Mouse (Mus musculus) MEL (cell line): ENCODE data around the gene Zfp420. TPM values are rescaled to one million over a fixed set of nuclear protein-coding genes. Genes with fewer than 3 reads are reported as not detected.
A peak's percentile ranks its signal among the peaks of the same experiment; 100 is the strongest.

Experiments
- DNase-seq: peaks from one replicate; pipeline ENCODE4 v3.0.0; 2011; ENCODE audit warnings: low read depth, low spot score
- H3K27ac ChIP-seq: 2 replicates; pipeline ENCODE4 v1.5.1; 2012; ENCODE audit warnings: low read depth, mild to moderate bottlenecking, control low read depth, low read length, moderate library complexity; ENCODE audit not compliant: control insufficient read depth
- H3K27me3 ChIP-seq, 2 experiments: fragments of 150-350 bp in 1 of 2; sonication (generic) in 1 of 2; 2 replicates each; pipeline ENCODE4 v1.6.1; 2012; ENCODE audit warnings: low read length in 2 of 2, mild to moderate bottlenecking in 2 of 2, improper control_type of control experiment in 1 of 2, moderate library complexity in 1 of 2; ENCODE audit not compliant: insufficient read depth in 2 of 2, control insufficient read depth in 1 of 2
- H3K36me3 ChIP-seq, 2 experiments: 2 replicates each; pipeline ENCODE4 v1.6.1; 2012 to 2014; ENCODE audit warnings: low read length in 2 of 2, improper control_type of control experiment in 1 of 2, inconsistent platforms in 1 of 2, mild to moderate bottlenecking in 1 of 2; ENCODE audit not compliant: insufficient read depth in 2 of 2, control insufficient read depth in 1 of 2
- H3K4me1 ChIP-seq, 2 experiments: fragments of 150-350 bp in 1 of 2; sonication (generic) in 1 of 2; 2 replicates each; pipeline ENCODE4 v1.6.1; 2012; ENCODE audit warnings: low read length in 2 of 2, improper control_type of control experiment in 1 of 2, mild to moderate bottlenecking in 1 of 2; ENCODE audit not compliant: insufficient read depth in 2 of 2, control insufficient read depth in 1 of 2
- H3K4me3 ChIP-seq, 2 experiments: fragments of 150-350 bp in 1 of 2; sonication (generic) in 1 of 2; 2 replicates each; pipeline ENCODE4 v1.5.1; 2012; ENCODE audit warnings: low read depth in 2 of 2, low read length in 2 of 2, mild to moderate bottlenecking in 2 of 2, moderate library complexity in 2 of 2, control low read depth in 1 of 2, improper control_type of control experiment in 1 of 2; ENCODE audit not compliant: control insufficient read depth in 1 of 2, insufficient read depth in 1 of 2
- H3K79me2 ChIP-seq: 2 replicates; pipeline ENCODE4 v1.6.1; 2012; ENCODE audit warnings: mild to moderate bottlenecking, low read length, moderate library complexity; ENCODE audit not compliant: control insufficient read depth, poor library complexity, insufficient read depth
- H3K9ac ChIP-seq: 2 replicates; pipeline ENCODE4 v1.6.1; 2012; ENCODE audit warnings: low read depth, mild to moderate bottlenecking, control low read depth, low read length, moderate library complexity; ENCODE audit not compliant: control insufficient read depth, poor library complexity, severe bottlenecking
- H3K9me3 ChIP-seq: fragments of 150-350 bp; sonication (generic); replicated peaks from 2 replicates; pipeline ENCODE4 v1.6.1; 2012; ENCODE audit warnings: mild to moderate bottlenecking, low read length, improper control_type of control experiment, moderate library complexity; ENCODE audit not compliant: insufficient read depth
- BHLHE40 ChIP-seq: IDR thresholded peaks from 2 replicates; pipeline ENCODE4 v1.6.1; 2012; ENCODE audit warnings: low read depth, mild to moderate bottlenecking, inconsistent platforms, low read length, improper control_type of control experiment, borderline replicate concordance
- CTCF ChIP-seq, 3 experiments: IDR thresholded peaks in 2 of 3; conservative IDR thresholded peaks in 1 of 3; 2 replicates each; pipeline ENCODE4 v1.5.1; 2011 to 2012; ENCODE audit warnings: low read length in 3 of 3, low read depth in 2 of 3, mild to moderate bottlenecking in 2 of 3, improper control_type of control experiment in 1 of 3, inconsistent platforms in 1 of 3, mixed read lengths in 1 of 3, moderate library complexity in 1 of 3; ENCODE audit not compliant: control insufficient read depth in 1 of 3, insufficient read depth in 1 of 3, poor library complexity in 1 of 3, severe bottlenecking in 1 of 3
- ELF1 ChIP-seq: IDR thresholded peaks from 2 replicates; pipeline ENCODE4 v1.6.1; 2014; ENCODE audit warnings: low read depth, mild to moderate bottlenecking, inconsistent platforms, low read length, improper control_type of control experiment, moderate library complexity
- GABPA ChIP-seq: IDR thresholded peaks from 2 replicates; pipeline ENCODE4 v1.6.1; 2012; ENCODE audit warnings: low read depth, mild to moderate bottlenecking, inconsistent platforms, low read length, improper control_type of control experiment, moderate library complexity
- GATA1 ChIP-seq: IDR thresholded peaks from 2 replicates; pipeline ENCODE4 v1.6.1; 2011; ENCODE audit warnings: low read depth, low read length, improper control_type of control experiment
- HCFC1 ChIP-seq: IDR thresholded peaks from 2 replicates; pipeline ENCODE4 v1.6.1; 2012; ENCODE audit warnings: low read depth, mild to moderate bottlenecking, inconsistent platforms, low read length, improper control_type of control experiment, moderate library complexity
- KAT2A ChIP-seq: conservative IDR thresholded peaks from 2 replicates; pipeline ENCODE4 v1.6.1; 2012; ENCODE audit warnings: low read depth, low read length, improper control_type of control experiment, inconsistent platforms
- MAFK ChIP-seq: IDR thresholded peaks from 2 replicates; pipeline ENCODE4 v1.6.1; 2011; ENCODE audit warnings: low read depth, mild to moderate bottlenecking, low read length, improper control_type of control experiment, borderline replicate concordance
- MAX ChIP-seq: IDR thresholded peaks from 2 replicates; pipeline ENCODE4 v1.6.1; 2011; ENCODE audit warnings: low read length, improper control_type of control experiment
- MEF2A ChIP-seq: IDR thresholded peaks from 2 replicates; pipeline ENCODE4 v1.6.1; 2014; ENCODE audit warnings: low read depth, mild to moderate bottlenecking, inconsistent platforms, low read length, improper control_type of control experiment; ENCODE audit not compliant: poor library complexity, insufficient replicate concordance, severe bottlenecking; ENCODE audit errors: extremely low read depth
- MYC ChIP-seq: IDR thresholded peaks from 2 replicates; pipeline ENCODE4 v1.6.1; 2011; ENCODE audit warnings: low read depth, mild to moderate bottlenecking, low read length, improper control_type of control experiment, moderate library complexity
- NELFE ChIP-seq: IDR thresholded peaks from 2 replicates; pipeline ENCODE4 v1.6.1; 2011; ENCODE audit warnings: low read depth, low read length, improper control_type of control experiment
- NRF1 ChIP-seq: IDR thresholded peaks from 2 replicates; pipeline ENCODE4 v1.6.1; 2014; ENCODE audit warnings: low read depth, mild to moderate bottlenecking, inconsistent platforms, low read length, improper control_type of control experiment, moderate library complexity; ENCODE audit not compliant: poor library complexity, insufficient read depth, severe bottlenecking
- POLR2AphosphoS2 ChIP-seq: IDR thresholded peaks from 2 replicates; pipeline ENCODE4 v1.6.1; 2011; ENCODE audit warnings: low read length, improper control_type of control experiment
- RAD21 ChIP-seq: IDR thresholded peaks from 2 replicates; pipeline ENCODE4 v1.6.1; 2011; ENCODE audit warnings: mild to moderate bottlenecking, low read depth, low read length, improper control_type of control experiment
- RCOR1 ChIP-seq: IDR thresholded peaks from 2 replicates; pipeline ENCODE4 v1.6.1; 2012; ENCODE audit warnings: low read depth, mild to moderate bottlenecking, inconsistent platforms, low read length, improper control_type of control experiment
- SIN3A ChIP-seq: IDR thresholded peaks from 2 replicates; pipeline ENCODE4 v1.6.1; 2012; ENCODE audit warnings: low read length, improper control_type of control experiment, inconsistent platforms
- SMC3 ChIP-seq: IDR thresholded peaks from 2 replicates; pipeline ENCODE4 v1.6.1; 2011; ENCODE audit warnings: low read depth, low read length, improper control_type of control experiment
- TAL1 ChIP-seq: IDR thresholded peaks from 2 replicates; pipeline ENCODE4 v1.6.1; 2012; ENCODE audit warnings: mild to moderate bottlenecking, inconsistent platforms, low read length, moderate library complexity, mixed read lengths
- TBP ChIP-seq: IDR thresholded peaks from 2 replicates; pipeline ENCODE4 v1.8.0; 2011; ENCODE audit warnings: low read depth, low read length, improper control_type of control experiment
- USF2 ChIP-seq, 2 experiments: IDR thresholded peaks; 2 replicates each; pipeline ENCODE4 v1.6.1; 2011 to 2012; ENCODE audit warnings: improper control_type of control experiment in 2 of 2, low read length in 2 of 2, borderline replicate concordance in 1 of 2, inconsistent platforms in 1 of 2, low read depth in 1 of 2, mild to moderate bottlenecking in 1 of 2; ENCODE audit not compliant: insufficient read depth in 1 of 2
- ZC3H11A ChIP-seq: IDR thresholded peaks from 2 replicates; pipeline ENCODE4 v1.6.1; 2012; ENCODE audit warnings: low read depth, mild to moderate bottlenecking, inconsistent platforms, low read length, improper control_type of control experiment
- ZKSCAN1 ChIP-seq: IDR thresholded peaks from 2 replicates; pipeline ENCODE4 v1.6.1; 2012; ENCODE audit warnings: low read depth, mild to moderate bottlenecking, inconsistent platforms, low read length, improper control_type of control experiment, moderate library complexity
- polyA plus RNA-seq, 2 experiments: library from polyadenylated mRNA; stranded (reverse) in 1 of 2; unstranded in 1 of 2; fragments of >175 nt in 1 of 2; fragments of >200 nt in 1 of 2; gene quantifications; 2 replicates each; pipeline versions ENCODE4 v1.2.1 to v1.2.4; 2012; ENCODE audit warnings: low replicate concordance in 2 of 2, low read depth in 1 of 2; ENCODE audit not compliant: insufficient read length in 2 of 2, insufficient read depth in 1 of 2, missing spikeins in 1 of 2
- total RNA-seq: library from RNA; depleted of rRNA; stranded (reverse); fragments of 300-350 nt; gene quantifications from 2 replicates; pipeline ENCODE4 v1.2.3, GENCODE M21; 2012

Gene Zfp420
- total and polyA plus RNA-seq, 3 experiments: 3.2 to 4.2 TPM; not detected in 1

- peak; percentile 81 for TF ChIP-seq ELF1
- no peak for TF ChIP-seq MAFK
- peak; percentile 38; the same call in 1 of the 2 replicates for TF ChIP-seq MEF2A
- TF ChIP-seq BHLHE40: peak; percentile 54; the same call in 1 of the 2 replicates
- TF ChIP-seq HCFC1: peak; percentile 97
- TF ChIP-seq SIN3A: peak; percentile 92
- 0 out of 2 replicates have a peak, but pooled peaks have one; percentile 18 for TF ChIP-seq RCOR1
- no peak for TF ChIP-seq POLR2AphosphoS2
- peak; percentile 73 for TF ChIP-seq NELFE
- TF ChIP-seq GABPA: no peak
- no peak for TF ChIP-seq USF2 (IDR thresholded peaks at IDR 0.05; ENCODE audit: borderline replicate concordance in 1 of 2, insufficient read depth in 1 of 2, low read depth in 1 of 2, low read length in 2 of 2)
These were observed 6.4 kb upstream of the Zfp420 start, which contains the start of gene Zfp940 (continued) for GRCm38 (mm10) chr7:29853219-29853842.

GRCm38 (mm10) chr7:29861660-29862059 is 1.9 kb downstream of the Zfp420 start:
- Histone ChIP-seq H3K36me3 (peaks cover 0 to 5% of the 10 kb centered on the region in 2 experiments; a peak in 3 of 4 replicates), H3K79me2 (peaks cover 2% of the 10 kb centered on the region; the same call in 1 of the 2 replicates), H3K4me3 (no peak overlapping the region), H3K9me3 (no peaks in the 10 kb centered on the region), H3K4me1 (peaks cover 0 to 3% of the 10 kb centered on the region in 2 experiments; a peak in 1 of 4 replicates), H3K9ac (no peak overlapping the region), H3K27ac (no peak overlapping the region), H3K27me3 (no peaks in the 10 kb centered on the region)
- peak; percentile 75 for DNase-seq
- TF ChIP-seq SMC3: peak; percentile 64
- TF ChIP-seq MYC: no peak
- TF ChIP-seq TAL1: no peak
- TF ChIP-seq GATA1: no peak
- TF ChIP-seq NRF1: no peak
- no peak for TF ChIP-seq MAX
- TF ChIP-seq KAT2A: no peak
- no peak for TF ChIP-seq SIN3A
- TF ChIP-seq CTCF (IDR thresholded peaks at IDR 0.05 in 2 of 3, conservative IDR thresholded peaks at IDR 0.05 in 1 of 3; ENCODE audit: control insufficient read depth in 1 of 3, insufficient read depth in 1 of 3, low read depth in 2 of 3, low read length in 3 of 3, poor library complexity in 1 of 3, severe bottlenecking in 1 of 3): peak; percentile 46 to 68 (median 64)
- no peak for TF ChIP-seq POLR2AphosphoS2
- TF ChIP-seq RAD21: peak; percentile 60
- TF ChIP-seq ZKSCAN1: no peak
- TF ChIP-seq TBP: no peak
- peak; percentile 33; the same call in 1 of the 2 replicates for TF ChIP-seq ZC3H11A
- no peak for TF ChIP-seq RCOR1
